In the genomic region with DNA sequence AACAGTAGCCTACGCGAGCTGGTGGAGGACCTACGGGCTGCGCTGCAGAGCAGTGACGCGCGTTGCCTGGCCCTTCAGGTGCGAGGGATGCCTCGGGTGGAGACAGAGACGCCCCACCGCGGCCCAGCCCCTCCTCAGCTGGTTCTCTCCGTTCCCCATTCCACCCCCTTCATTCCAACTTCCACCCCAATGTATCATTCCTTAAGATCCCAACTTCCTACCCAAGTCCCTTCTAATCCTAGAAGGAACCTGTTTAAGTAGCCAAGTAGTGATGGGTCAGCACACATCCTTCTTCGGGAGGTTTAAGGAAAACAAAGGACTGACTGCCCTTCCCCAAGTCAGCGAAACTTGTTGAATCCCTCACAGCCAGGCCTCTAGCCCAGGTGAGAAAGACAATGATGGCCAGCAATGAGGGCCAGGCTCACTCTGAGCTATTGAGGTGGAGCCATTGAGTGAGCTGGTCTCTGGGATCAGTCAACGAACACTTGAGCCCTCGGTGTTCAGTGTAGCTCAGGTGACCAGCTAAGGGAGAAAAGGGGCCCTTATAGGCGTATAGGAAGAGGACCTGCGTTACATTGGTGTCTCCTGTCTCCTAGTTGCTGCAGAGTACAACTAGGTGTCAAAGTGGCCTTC, we compare ENCODE assay signal across 8 mouse cellular contexts. TPM values are rescaled to one million over a fixed set of nuclear protein-coding genes. Genes with fewer than 3 reads are reported as not detected.
A peak's percentile ranks its signal among the peaks of the same experiment; 100 is the strongest.
DNase-seq lines count a peak whose midpoint lies in the region; ATAC-seq and TF ChIP-seq lines count a peak whose summit lies in the region.

No protein-coding gene starts in this region.

- 4% methylated on average over 19 of the region's 19 CpGs for WGBS in kidney, postnatal 0 days
- 4% methylated on average over 8 of the region's 19 CpGs for WGBS in embryonic facial prominence, embryonic 14.5 days
- WGBS in intestine, embryonic 16.5 days = 4% methylated on average over 18 of the region's 19 CpGs
- WGBS in neural tube, embryonic 12.5 days = 3% methylated on average over 19 of the region's 19 CpGs

- no peak for DNase-seq in kidney, postnatal 0 days (ENCODE audit: low spot score)
- DNase-seq in kidney, postnatal 10 days = no peak
- DNase-seq in embryonic facial prominence, embryonic 14.5 days (ENCODE audit: low spot score) = no peak
- DNase-seq in frontal cortex, postnatal 14 days (ENCODE audit: low spot score in 2 of 2) = no peak
- no peak for DNase-seq in spleen, adult 18-20 months
- DNase-seq in urinary bladder, adult 2 months (ENCODE audit: low spot score) = no peak

- no peak for ATAC-seq in kidney, postnatal 0 days (replicated peaks; ENCODE audit: low FRiP score, low read depth)
- no peak for ATAC-seq in embryonic facial prominence, embryonic 14.5 days (ENCODE audit: low read depth)
- ATAC-seq in intestine, embryonic 16.5 days = no peak
- peak; percentile 57 for ATAC-seq in neural tube, embryonic 12.5 days (ENCODE audit: low FRiP score, low read depth)

- peaks cover 9% of the 10 kb centered on the region for H3K4me1 ChIP-seq in kidney, postnatal 0 days (replicated peaks; ENCODE audit: insufficient read depth, low read length)
- peaks cover 7% of the 10 kb centered on the region; the same call in 1 of the 2 replicates for H3K4me1 ChIP-seq in embryonic facial prominence, embryonic 14.5 days (ENCODE audit: control insufficient read depth, insufficient read depth, low read length)
- H3K4me1 ChIP-seq in intestine, embryonic 16.5 days (ENCODE audit: control insufficient read depth, insufficient read depth, low read length) = peaks cover 19% of the 10 kb centered on the region
- peaks cover 31% of the 10 kb centered on the region for H3K4me1 ChIP-seq in neural tube, embryonic 12.5 days

- H3K4me2 ChIP-seq in kidney, postnatal 0 days (ENCODE audit: low read length) = peak overlapping the region; percentile 98
- H3K4me2 ChIP-seq in embryonic facial prominence, embryonic 14.5 days (ENCODE audit: low read depth, low read length) = peak overlapping the region; percentile 97
- peak overlapping the region; percentile 90 for H3K4me2 ChIP-seq in intestine, embryonic 16.5 days (ENCODE audit: low read depth, low read length)
- peak overlapping the region; percentile 74 for H3K4me2 ChIP-seq in neural tube, embryonic 12.5 days (replicated peaks)

- H3K36me3 ChIP-seq in kidney, postnatal 0 days (ENCODE audit: insufficient read depth, low read length) = no peaks in the 10 kb centered on the region
- no peaks in the 10 kb centered on the region for H3K36me3 ChIP-seq in embryonic facial prominence, embryonic 14.5 days (ENCODE audit: control insufficient read depth, insufficient read depth, low read length)
- no peaks in the 10 kb centered on the region for H3K36me3 ChIP-seq in intestine, embryonic 16.5 days (ENCODE audit: control insufficient read depth, insufficient read depth, low read length)
- no peaks in the 10 kb centered on the region for H3K36me3 ChIP-seq in neural tube, embryonic 12.5 days

- H3K9me3 ChIP-seq in kidney, postnatal 0 days (replicated peaks; ENCODE audit: low read length) = no peaks in the 10 kb centered on the region
- H3K9me3 ChIP-seq in embryonic facial prominence, embryonic 14.5 days (ENCODE audit: control insufficient read depth, low read length) = no peaks in the 10 kb centered on the region
- no peaks in the 10 kb centered on the region for H3K9me3 ChIP-seq in intestine, embryonic 16.5 days (ENCODE audit: control insufficient read depth, low read length)
- no peaks in the 10 kb centered on the region for H3K9me3 ChIP-seq in neural tube, embryonic 12.5 days

- no peak for TF ChIP-seq CTCF in kidney, postnatal 0 days (IDR thresholded peaks at IDR 0.05; ENCODE audit: low read depth)

- H3K9ac ChIP-seq in kidney, postnatal 0 days (ENCODE audit: low read depth, low read length) = peak overlapping the region; percentile 62
- H3K9ac ChIP-seq in embryonic facial prominence, embryonic 14.5 days (ENCODE audit: low read depth, low read length) = peak overlapping the region; percentile 64
- peak overlapping the region; percentile 62 for H3K9ac ChIP-seq in intestine, embryonic 16.5 days (ENCODE audit: low read depth, low read length)
- peak overlapping the region; percentile 74 for H3K9ac ChIP-seq in neural tube, embryonic 12.5 days

- H3K27me3 ChIP-seq in kidney, postnatal 0 days (ENCODE audit: insufficient read depth, low read length) = peaks cover 27% of the 10 kb centered on the region
- H3K27me3 ChIP-seq in embryonic facial prominence, embryonic 14.5 days (replicated peaks; ENCODE audit: control insufficient read depth, insufficient read depth, low read length) = peaks cover 59% of the 10 kb centered on the region
- H3K27me3 ChIP-seq in intestine, embryonic 16.5 days (replicated peaks; ENCODE audit: control insufficient read depth, insufficient read depth, low read length) = peaks cover 43% of the 10 kb centered on the region
- H3K27me3 ChIP-seq in neural tube, embryonic 12.5 days (replicated peaks) = peaks cover 31% of the 10 kb centered on the region

- peak overlapping the region; percentile 57 for H3K4me3 ChIP-seq in kidney, postnatal 0 days (replicated peaks; ENCODE audit: low read depth, low read length)
- H3K4me3 ChIP-seq in embryonic facial prominence, embryonic 14.5 days (ENCODE audit: low read depth, low read length) = peak overlapping the region; percentile 48
- H3K4me3 ChIP-seq in intestine, embryonic 16.5 days (ENCODE audit: low read length) = peak overlapping the region; percentile 58
- peak overlapping the region; percentile 68 for H3K4me3 ChIP-seq in neural tube, embryonic 12.5 days

- H3K27ac ChIP-seq in kidney, postnatal 0 days = no peak overlapping the region
- no peak overlapping the region for H3K27ac ChIP-seq in embryonic facial prominence, embryonic 14.5 days (replicated peaks; ENCODE audit: low read depth, low read length)
- no peak overlapping the region for H3K27ac ChIP-seq in intestine, embryonic 16.5 days (ENCODE audit: low read length)
- H3K27ac ChIP-seq in neural tube, embryonic 12.5 days = no peak overlapping the region; the same call in 1 of the 2 replicates

RNA-seq across cellular contexts. Expression of a gene that starts 0.9 kb away (rescaled TPM):
- 1.7 and 2.0 TPM in 2 replicates for polyA plus RNA-seq in kidney, postnatal 0 days (2015; fragmentation: Nextera tagmentation; extraction: Ambion mirVana)
- 1.5 and 1.9 TPM in 2 replicates for polyA plus RNA-seq in embryonic facial prominence, embryonic 14.5 days (2014; fragmentation: Nextera tagmentation; extraction: Ambion mirVana)
- polyA plus RNA-seq in intestine, embryonic 16.5 days (2015; fragmentation: Nextera tagmentation; extraction: Ambion mirVana) = 0.69 and 0.73 TPM in 2 replicates
- 8.7 and 9.3 TPM in 2 replicates for polyA plus RNA-seq in neural tube, embryonic 12.5 days (2016; fragmentation: Nextera tagmentation; extraction: Ambion mirVana)
- 3.9 and 6.0 TPM in 2 replicates for polyA plus RNA-seq in urinary bladder, adult 2 months (2012; rRNA removed)

RNA-seq across cellular contexts. Expression of a gene that starts 46.3 kb away (rescaled TPM):
- polyA plus RNA-seq in kidney, postnatal 0 days (2015; fragmentation: Nextera tagmentation; extraction: Ambion mirVana) = 0.42 and 0.66 TPM in 2 replicates
- polyA plus RNA-seq in embryonic facial prominence, embryonic 14.5 days (2014; fragmentation: Nextera tagmentation; extraction: Ambion mirVana) = 1.2 and 1.3 TPM in 2 replicates
- polyA plus RNA-seq in intestine, embryonic 16.5 days (2015; fragmentation: Nextera tagmentation; extraction: Ambion mirVana) = 1.5 and 2.0 TPM in 2 replicates
- 1.6 and 2.8 TPM in 2 replicates for polyA plus RNA-seq in neural tube, embryonic 12.5 days (2016; fragmentation: Nextera tagmentation; extraction: Ambion mirVana)
- 0.19 and 0.27 TPM in 2 replicates for polyA plus RNA-seq in urinary bladder, adult 2 months (2012; rRNA removed)

RNA-seq across cellular contexts. Expression of a gene that starts 59.6 kb away (rescaled TPM):
- polyA plus RNA-seq in kidney, postnatal 0 days (2015; fragmentation: Nextera tagmentation; extraction: Ambion mirVana) = 12.7 and 14.3 TPM in 2 replicates
- polyA plus RNA-seq in embryonic facial prominence, embryonic 14.5 days (2014; fragmentation: Nextera tagmentation; extraction: Ambion mirVana) = 11.8 and 15.6 TPM in 2 replicates
- polyA plus RNA-seq in intestine, embryonic 16.5 days (2015; fragmentation: Nextera tagmentation; extraction: Ambion mirVana) = 13.0 and 14.2 TPM in 2 replicates
- 12.3 and 13.0 TPM in 2 replicates for polyA plus RNA-seq in neural tube, embryonic 12.5 days (2016; fragmentation: Nextera tagmentation; extraction: Ambion mirVana)
- polyA plus RNA-seq in urinary bladder, adult 2 months (2012; rRNA removed) = 7.5 and 8.1 TPM in 2 replicates
